Mouse (Mus musculus): ENCODE data around the gene Golt1b.

- no peak for TF ChIP-seq CTCF (IDR thresholded peaks at IDR 0.05; ENCODE audit: extremely low read depth, insufficient read length, insufficient replicate concordance, low read depth, low read length)
- TF ChIP-seq POLR2A (IDR thresholded peaks at IDR 0.05; ENCODE audit: low read depth, low read length): no peak
Measured at GRCm38 (mm10) chr6:142389101-142389500, 2.1 kb downstream of the Golt1b start.

Data from small intestine, adult 2 months (tissue).